Mouse (Mus musculus) brain, embryonic 18.5 days (tissue): Measurements from ENCODE around the gene Itpr1.

Source experiments
- DNase-seq: peaks from one replicate; pipeline ENCODE4 v3.0.0-alpha.2; 2012; ENCODE audit warnings: low read depth, low spot score

Gene Itpr1

GRCm38 (mm10) chr6:108213481-108214293 lies 791 bp downstream of the Itpr1 start:
- DNase-seq = no peak

GRCm38 (mm10) chr6:108214294-108214925 lies 1.5 kb downstream of the Itpr1 start:
- DNase-seq = no peak

GRCm38 (mm10) chr6:108216091-108216490 lies 3.2 kb downstream of the Itpr1 start:
- DNase-seq = no peak

GRCm38 (mm10) chr6:108216832-108217231 lies 3.9 kb downstream of the Itpr1 start:
- DNase-seq = no peak

GRCm38 (mm10) chr6:108217987-108218386 lies 5.1 kb downstream of the Itpr1 start:
- no peak for DNase-seq

- DNase-seq = no peak
Measured at GRCm38 (mm10) chr6:108222435-108222834, 9.5 kb downstream of the Itpr1 start.

GRCm38 (mm10) chr6:108222875-108223274 lies 10.0 kb downstream of the Itpr1 start:
- DNase-seq = no peak

- DNase-seq = no peak
Measured at GRCm38 (mm10) chr6:108224361-108224760, 11.5 kb downstream of the Itpr1 start.

GRCm38 (mm10) chr6:108225027-108225426 lies 12.1 kb downstream of the Itpr1 start:
- DNase-seq = no peak

GRCm38 (mm10) chr6:108226230-108226629 lies 13.3 kb downstream of the Itpr1 start:
- DNase-seq = no peak

GRCm38 (mm10) chr6:108227461-108227860 lies 14.6 kb downstream of the Itpr1 start:
- no peak for DNase-seq

GRCm38 (mm10) chr6:108228048-108228447 lies 15.2 kb downstream of the Itpr1 start:
- no peak for DNase-seq

GRCm38 (mm10) chr6:108228601-108229000 lies 15.7 kb downstream of the Itpr1 start:
- no peak for DNase-seq

- DNase-seq = no peak
Measured at GRCm38 (mm10) chr6:108230608-108231007, 17.7 kb downstream of the Itpr1 start.

- no peak for DNase-seq
Measured at GRCm38 (mm10) chr6:108231892-108232710, 19.2 kb downstream of the Itpr1 start.

- no peak for DNase-seq
Measured at GRCm38 (mm10) chr6:108233070-108233469, 20.2 kb downstream of the Itpr1 start.

GRCm38 (mm10) chr6:108234536-108234935 lies 21.6 kb downstream of the Itpr1 start:
- DNase-seq = no peak

GRCm38 (mm10) chr6:108235680-108236123 lies 22.8 kb downstream of the Itpr1 start:
- no peak for DNase-seq

GRCm38 (mm10) chr6:108236411-108236921 lies 23.6 kb downstream of the Itpr1 start:
- DNase-seq = peak; percentile 63

- no peak for DNase-seq
Measured at GRCm38 (mm10) chr6:108236996-108237395, 24.1 kb downstream of the Itpr1 start.

- no peak for DNase-seq
Measured at GRCm38 (mm10) chr6:108237585-108237984, 24.7 kb downstream of the Itpr1 start.

- no peak for DNase-seq
Measured at GRCm38 (mm10) chr6:108238011-108238410, 25.1 kb downstream of the Itpr1 start.
